In the genomic region with DNA sequence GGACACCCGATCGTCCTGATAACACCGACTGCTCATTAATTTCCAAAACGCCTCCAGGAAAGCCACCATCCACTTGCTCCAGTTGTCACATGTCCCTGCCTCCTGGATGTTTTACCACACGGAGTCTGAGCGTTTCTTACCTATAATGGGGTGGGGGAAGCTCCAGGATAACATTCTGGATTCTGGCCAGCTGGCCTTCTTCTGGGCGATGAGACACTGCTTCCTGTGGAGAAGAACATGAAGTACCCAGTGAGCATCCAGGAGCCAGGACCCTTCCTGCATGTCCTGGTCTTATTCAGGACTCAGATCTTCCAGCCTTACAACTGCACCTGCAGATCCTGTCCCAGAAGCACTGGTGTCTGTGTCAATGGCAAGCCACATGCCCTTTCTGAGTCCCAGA, we compare ENCODE assay signal across 17 mouse cellular contexts.
DNase-seq lines count a peak whose midpoint lies in the region; ATAC-seq and TF ChIP-seq lines count a peak whose summit lies in the region.
"Had no signal": no experiment of that assay in that cellular context is flagged by ENCODE, and none has a peak within 500 bp of the region (broad histone marks: within the 10 kb centered on the region; RNA-seq: fewer than 3 reads in every experiment).

No protein-coding gene starts in this region.

- WGBS in kidney, embryonic 16.5 days, result 78% methylated on average over 7 of the region's 7 CpGs
- 53% methylated on average over 7 of the region's 7 CpGs for WGBS in lung, adult 2 months
- 47% methylated on average over 7 of the region's 7 CpGs for WGBS in heart, embryonic 16.5 days
- WGBS in forebrain, embryonic 10.5 days, result 95% methylated on average over 7 of the region's 7 CpGs

- no peaks in the 10 kb centered on the region for H3K27me3 ChIP-seq in kidney, embryonic 16.5 days (ENCODE audit: insufficient read depth, low read length)
- H3K27me3 ChIP-seq in heart, embryonic 16.5 days (ENCODE audit: control insufficient read depth, insufficient read depth, low read length), result no peaks in the 10 kb centered on the region
- no peaks in the 10 kb centered on the region for H3K27me3 ChIP-seq in forebrain, embryonic 10.5 days (ENCODE audit: poor library complexity, severe bottlenecking)
- H3K27me3 ChIP-seq: CH12.LX; forebrain, embryonic 13.5 days; liver, embryonic 15.5 days had no signal

- no peak for TF ChIP-seq CTCF in lung, adult 2 months (IDR thresholded peaks at IDR 0.05; ENCODE audit: insufficient read depth, low read length)

- no peak for TF ChIP-seq POLR2A in lung, adult 2 months (IDR thresholded peaks at IDR 0.05; ENCODE audit: borderline replicate concordance, extremely low read depth, low read depth, low read length)

- DNase-seq in heart, adult 11 months, result peak; percentile 94
- DNase-seq in heart, adult 9 months (ENCODE audit: low spot score in 2 of 2), result no peak
- DNase-seq in kidney, adult 18-20 months, result peak; percentile 21
- peak; percentile 26 to 64 for DNase-seq in lung, adult 18-20 months
- no peak for DNase-seq in lung, adult 2 months
- no peak for DNase-seq in forebrain, embryonic 10.5 days (ENCODE audit: extremely low spot score, low spot score)
- DNase-seq: cerebellum, adult 9-10 months; gastrocnemius, postnatal 14 days; midbrain, embryonic 14.5 days; thymus, postnatal 25 days had no signal

- no peak overlapping the region for H3K4me3 ChIP-seq in kidney, embryonic 16.5 days (ENCODE audit: low read length)
- no peak overlapping the region for H3K4me3 ChIP-seq in lung, adult 2 months (replicated peaks; ENCODE audit: extremely low read depth, low read depth, low read length)
- H3K4me3 ChIP-seq in heart, embryonic 16.5 days (ENCODE audit: low read length), result no peak overlapping the region
- H3K4me3 ChIP-seq in forebrain, embryonic 10.5 days, result no peak overlapping the region
- H3K4me3 ChIP-seq: forebrain, embryonic 13.5 days; liver, embryonic 15.5 days had no signal

- H3K36me3 ChIP-seq in kidney, embryonic 16.5 days (ENCODE audit: insufficient read depth, low read length), result no peaks in the 10 kb centered on the region
- peaks cover 28% of the 10 kb centered on the region for H3K36me3 ChIP-seq in heart, embryonic 16.5 days (ENCODE audit: control insufficient read depth, insufficient read depth)
- H3K36me3 ChIP-seq in forebrain, embryonic 10.5 days (replicated peaks), result no peaks in the 10 kb centered on the region; the same call in 1 of the 2 replicates
- H3K36me3 ChIP-seq: liver, embryonic 15.5 days had no signal

- no peak overlapping the region for H3K9ac ChIP-seq in kidney, embryonic 16.5 days (replicated peaks; ENCODE audit: low read length)
- H3K9ac ChIP-seq in heart, embryonic 16.5 days (ENCODE audit: low read length), result peak overlapping the region; percentile 30
- H3K9ac ChIP-seq: forebrain, embryonic 13.5 days; liver, embryonic 15.5 days had no signal

- no peak for ATAC-seq in kidney, embryonic 16.5 days (ENCODE audit: low FRiP score, low TSS enrichment)
- no peak for ATAC-seq in heart, embryonic 16.5 days (replicated peaks; ENCODE audit: extremely low read depth, insufficient read depth, low FRiP score)
- ATAC-seq: forebrain, embryonic 13.5 days; hindbrain, postnatal 0 days; intestine, postnatal 0 days had no signal

- H3K27ac ChIP-seq in kidney, embryonic 16.5 days (ENCODE audit: low read length), result no peak overlapping the region
- peak overlapping the region; percentile 96 for H3K27ac ChIP-seq in heart, embryonic 16.5 days (ENCODE audit: low read length)
- no peak overlapping the region for H3K27ac ChIP-seq in forebrain, embryonic 10.5 days
- H3K27ac ChIP-seq: forebrain, embryonic 13.5 days; hindbrain, postnatal 0 days; liver, embryonic 15.5 days had no signal

- H3K9me3 ChIP-seq in kidney, embryonic 16.5 days (ENCODE audit: low read length), result no peaks in the 10 kb centered on the region
- no peaks in the 10 kb centered on the region for H3K9me3 ChIP-seq in heart, embryonic 16.5 days (replicated peaks; ENCODE audit: control insufficient read depth, low read length)
- no peaks in the 10 kb centered on the region for H3K9me3 ChIP-seq in forebrain, embryonic 10.5 days
- H3K9me3 ChIP-seq: forebrain, embryonic 13.5 days; liver, embryonic 15.5 days had no signal

- H3K4me1 ChIP-seq in kidney, embryonic 16.5 days (ENCODE audit: insufficient read depth, low read length), result 0 out of 2 replicates have a peak, but pooled peaks cover 7% of the 10 kb centered on the region
- H3K4me1 ChIP-seq in lung, adult 2 months (ENCODE audit: control insufficient read depth, insufficient read depth, low read length), result peaks cover 37% of the 10 kb centered on the region
- H3K4me1 ChIP-seq in heart, embryonic 16.5 days (ENCODE audit: control insufficient read depth, insufficient read depth, low read length), result peaks cover 78% of the 10 kb centered on the region
- H3K4me1 ChIP-seq in forebrain, embryonic 10.5 days, result no peaks in the 10 kb centered on the region
- H3K4me1 ChIP-seq: forebrain, embryonic 13.5 days; liver, embryonic 15.5 days had no signal

- no peak overlapping the region for H3K4me2 ChIP-seq in kidney, embryonic 16.5 days (replicated peaks; ENCODE audit: low read depth, low read length)
- 0 out of 2 replicates have a peak overlapping the region, but pooled peaks have one; percentile 4 for H3K4me2 ChIP-seq in heart, embryonic 16.5 days (ENCODE audit: low read depth, low read length)
- H3K4me2 ChIP-seq: forebrain, embryonic 13.5 days; liver, embryonic 15.5 days had no signal

Comparison
In these comparisons a context has a peak if more than half of its experiments do, and no peak if none do; other contexts are left out.
1. DNase-seq: peak in heart, adult 11 months (single experiment), kidney, adult 18-20 months (single experiment) and lung, adult 18-20 months (2 of 2); none in heart, adult 9 months (0 of 2), lung, adult 2 months (single experiment) and forebrain, embryonic 10.5 days (single experiment).